Mouse (Mus musculus) layer of hippocampus, adult 11-12 months (tissue): ENCODE results near the gene Rgma.

Source experiments
- DNase-seq: peaks from one replicate; pipeline ENCODE4 v3.0.0; 2022; ENCODE audit warnings: low spot score

The Rgma gene

GRCm38 (mm10) chr7:73371587-73372321, 3.6 kb upstream of the Rgma start:
- no peak for DNase-seq

GRCm38 (mm10) chr7:73372352-73372970, 2.8 kb upstream of the Rgma start:
- peak; percentile 52 for DNase-seq

GRCm38 (mm10) chr7:73374727-73375126, 582 bp upstream of the Rgma start:
- peak; percentile 35 for DNase-seq

- peak; percentile 89 for DNase-seq
These were observed 1.0 kb downstream of the Rgma start for GRCm38 (mm10) chr7:73376101-73377001.

- DNase-seq: peak; percentile 27
These were observed 2.0 kb downstream of the Rgma start for GRCm38 (mm10) chr7:73377307-73377706.

- no peak for DNase-seq
These were observed 2.7 kb downstream of the Rgma start for GRCm38 (mm10) chr7:73378034-73378433.

GRCm38 (mm10) chr7:73382843-73383242, 7.5 kb downstream of the Rgma start:
- DNase-seq: no peak

- no peak for DNase-seq
These were observed 13.6 kb downstream of the Rgma start for GRCm38 (mm10) chr7:73388866-73389265.

GRCm38 (mm10) chr7:73389419-73389818, 14.1 kb downstream of the Rgma start:
- DNase-seq: no peak

- no peak for DNase-seq
These were observed 14.6 kb downstream of the Rgma start for GRCm38 (mm10) chr7:73389871-73390294.

- DNase-seq: no peak
These were observed 15.2 kb downstream of the Rgma start for GRCm38 (mm10) chr7:73390426-73391001.

GRCm38 (mm10) chr7:73391002-73391517, 15.8 kb downstream of the Rgma start:
- DNase-seq: peak; percentile 80

GRCm38 (mm10) chr7:73391518-73392321, 16.4 kb downstream of the Rgma start:
- peak; percentile 39 for DNase-seq

GRCm38 (mm10) chr7:73392359-73392758, 17.1 kb downstream of the Rgma start:
- no peak for DNase-seq

GRCm38 (mm10) chr7:73393307-73394012, 18.2 kb downstream of the Rgma start:
- DNase-seq: no peak

GRCm38 (mm10) chr7:73394013-73394409, 18.7 kb downstream of the Rgma start:
- no peak for DNase-seq

- peak; percentile 63 for DNase-seq
These were observed 23.0 kb downstream of the Rgma start for GRCm38 (mm10) chr7:73398319-73398718.

- DNase-seq: no peak
These were observed 23.6 kb downstream of the Rgma start for GRCm38 (mm10) chr7:73398806-73399442.

GRCm38 (mm10) chr7:73399501-73400044, 24.3 kb downstream of the Rgma start:
- peak; percentile 84 for DNase-seq
